Mouse (Mus musculus) spleen, postnatal 0 days (tissue): Measurements from ENCODE around the gene Olfr843. TPM values are rescaled to one million over a fixed set of nuclear protein-coding genes. Genes with fewer than 3 reads are reported as not detected.

Experiments used
- polyA plus RNA-seq: library from polyadenylated mRNA; unstranded; fragments of >200 nt; fragmentation: Nextera tagmentation; extraction: Ambion mirVana; gene quantifications from 2 replicates; pipeline ENCODE4 v1.2.1, GENCODE M21; 2015

Olfr843 gene
- polyA plus RNA-seq, result not detected in 2 replicates

GRCm38 (mm10) chr9:19251887-19252286 is at the start of gene Olfr843:
TSS of gene Olfr843 (minus strand) at chr9:19251987.

Other genes starting within 250 kb of the Olfr843 start
- not detected in 2 replicates for gene Olfr835, start 219.3 kb downstream of the Olfr843 start, polyA plus RNA-seq
- not detected in 2 replicates for gene Olfr836, start 131.6 kb downstream of the Olfr843 start, polyA plus RNA-seq
- not detected in 2 replicates for gene Olfr837, start 115.7 kb downstream of the Olfr843 start, polyA plus RNA-seq
- not detected in 2 replicates for gene Olfr839-ps1, start 74.7 kb downstream of the Olfr843 start, polyA plus RNA-seq
- gene Olfr844, start 64.4 kb upstream of the Olfr843 start, polyA plus RNA-seq, result not detected in 2 replicates
- gene Olfr845, start 84.5 kb upstream of the Olfr843 start, polyA plus RNA-seq, result not detected in 2 replicates
- gene Olfr846, start 112.0 kb upstream of the Olfr843 start, polyA plus RNA-seq, result not detected in 2 replicates
- gene Olfr847, start 126.7 kb upstream of the Olfr843 start, polyA plus RNA-seq, result not detected in 2 replicates
- gene Olfr849, start 188.3 kb upstream of the Olfr843 start, polyA plus RNA-seq, result not detected in 2 replicates
- not detected in 2 replicates for gene Olfr850, start 226.3 kb upstream of the Olfr843 start, polyA plus RNA-seq
- gene Olfr851, start 241.3 kb upstream of the Olfr843 start, polyA plus RNA-seq, result not detected in 2 replicates